Mouse (Mus musculus): ENCODE data around the gene Prelid3b. TPM values are rescaled to one million over a fixed set of nuclear protein-coding genes. Genes with fewer than 3 reads are reported as not detected.

Prelid3b gene
- polyA plus RNA-seq, 1 experiment, result 90.0 TPM

- H3ac ChIP-seq (ENCODE audit: control insufficient read depth, insufficient read length, low read depth), result no peak overlapping the region
- H3K79me2 ChIP-seq (ENCODE audit: control insufficient read depth, insufficient read depth), result peaks cover 25% of the 10 kb centered on the region
- H3K79me3 ChIP-seq (ENCODE audit: low read depth), result peaks cover 5% of the 10 kb centered on the region
- H3K36me3 ChIP-seq (ENCODE audit: control insufficient read depth, insufficient read depth), result peaks cover 17% of the 10 kb centered on the region
- TF ChIP-seq MYOG (IDR thresholded peaks at IDR 0.05; ENCODE audit: control insufficient read depth, extremely low read depth, insufficient read length) (no peak), CTCF (IDR thresholded peaks at IDR 0.05; ENCODE audit: control insufficient read depth, insufficient read depth, insufficient read length) (no peak), MAX (IDR thresholded peaks at IDR 0.05) (no peak), MYOD1 (IDR thresholded peaks at IDR 0.05; ENCODE audit: control insufficient read depth, insufficient read length, low read depth) (no peak), USF1 (IDR thresholded peaks at IDR 0.05; ENCODE audit: low read depth) (no peak), CEBPB (IDR thresholded peaks at IDR 0.05; ENCODE audit: low read depth) (no peak), FOSL1 (IDR thresholded peaks at IDR 0.05; ENCODE audit: insufficient read depth, low read length, poor library complexity, severe bottlenecking) (no peak)
- no peaks in the 10 kb centered on the region for H3K27me3 ChIP-seq (ENCODE audit: control insufficient read depth, insufficient read depth, insufficient read length)
- H3K4me3 ChIP-seq (ENCODE audit: insufficient read depth, poor library complexity, severe bottlenecking), result no peak overlapping the region
Measured at GRCm38 (mm10) chr2:174434943-174435342, 37.9 kb downstream of the Prelid3b start.

- H3K79me3 ChIP-seq (ENCODE audit: low read depth), result no peaks in the 10 kb centered on the region
- H3K79me2 ChIP-seq (ENCODE audit: control insufficient read depth, insufficient read depth), result no peaks in the 10 kb centered on the region
- no peak overlapping the region for H3K4me3 ChIP-seq (ENCODE audit: insufficient read depth, poor library complexity, severe bottlenecking)
- H3ac ChIP-seq (ENCODE audit: control insufficient read depth, insufficient read length, low read depth), result no peak overlapping the region
- peaks cover 58% of the 10 kb centered on the region for H3K36me3 ChIP-seq (ENCODE audit: control insufficient read depth, insufficient read depth)
- TF ChIP-seq MYOD1 (IDR thresholded peaks at IDR 0.05; ENCODE audit: control insufficient read depth, insufficient read length, low read depth) (no peak), CEBPB (IDR thresholded peaks at IDR 0.05; ENCODE audit: low read depth) (no peak), FOSL1 (IDR thresholded peaks at IDR 0.05; ENCODE audit: insufficient read depth, low read length, poor library complexity, severe bottlenecking) (no peak), MAX (IDR thresholded peaks at IDR 0.05) (no peak), CTCF (IDR thresholded peaks at IDR 0.05; ENCODE audit: control insufficient read depth, insufficient read depth, insufficient read length) (no peak)
- no peaks in the 10 kb centered on the region for H3K27me3 ChIP-seq (ENCODE audit: control insufficient read depth, insufficient read depth, insufficient read length)
Measured at GRCm38 (mm10) chr2:174428996-174429591, 43.8 kb downstream of the Prelid3b start.

DNA sequence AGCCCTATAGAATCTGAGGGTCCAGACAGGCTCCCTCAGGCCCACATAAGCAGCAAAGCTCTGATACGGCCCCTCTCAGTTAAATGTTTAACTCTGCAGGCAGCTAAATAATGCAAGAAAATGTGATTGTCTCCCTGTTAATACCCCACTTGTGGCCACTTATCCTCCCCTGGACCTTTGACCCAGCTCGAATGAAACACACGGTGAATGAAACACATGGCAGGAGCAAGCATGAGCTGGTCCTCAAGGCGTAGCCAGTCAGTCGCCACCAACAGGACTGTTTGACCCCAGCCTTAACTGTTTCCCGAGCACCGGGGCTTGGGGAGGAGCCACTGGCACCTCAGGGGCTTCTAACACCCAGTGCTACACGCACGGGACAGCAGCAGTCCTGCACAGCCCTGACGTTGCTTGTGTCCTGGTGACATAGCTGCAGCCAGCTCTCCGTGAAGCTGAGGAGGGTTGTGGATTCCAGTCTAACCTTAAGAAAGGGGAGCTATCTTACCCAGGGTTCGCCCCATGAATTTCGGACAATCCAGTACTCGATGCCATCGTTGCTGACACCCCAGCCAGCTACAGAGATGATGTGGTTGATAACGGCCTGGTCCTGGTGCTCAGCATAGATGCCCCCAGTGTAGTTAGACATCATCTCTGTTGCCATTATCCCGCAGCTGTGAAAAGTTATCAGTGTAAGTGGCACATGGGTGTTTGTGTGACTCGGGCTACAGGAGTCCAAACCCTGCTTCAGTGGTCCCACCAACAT lies 44.6 kb downstream of the Prelid3b start:
- H3K79me3 ChIP-seq (ENCODE audit: low read depth), result no peaks in the 10 kb centered on the region
- peaks cover 58% of the 10 kb centered on the region for H3K36me3 ChIP-seq (ENCODE audit: control insufficient read depth, insufficient read depth)
- H3ac ChIP-seq (ENCODE audit: control insufficient read depth, insufficient read length, low read depth), result no peak overlapping the region
- TF ChIP-seq CEBPB (IDR thresholded peaks at IDR 0.05; ENCODE audit: low read depth), result no peak
- TF ChIP-seq USF1 (IDR thresholded peaks at IDR 0.05; ENCODE audit: low read depth), result no peak
- TF ChIP-seq MYOD1 (IDR thresholded peaks at IDR 0.05; ENCODE audit: control insufficient read depth, insufficient read length, low read depth), result no peak
- no peak for TF ChIP-seq MAX (IDR thresholded peaks at IDR 0.05)
- no peak for TF ChIP-seq CTCF (IDR thresholded peaks at IDR 0.05; ENCODE audit: control insufficient read depth, insufficient read depth, insufficient read length)
- TF ChIP-seq MYOG (IDR thresholded peaks at IDR 0.05; ENCODE audit: control insufficient read depth, extremely low read depth, insufficient read length), result no peak
- no peak for TF ChIP-seq FOSL1 (IDR thresholded peaks at IDR 0.05; ENCODE audit: insufficient read depth, low read length, poor library complexity, severe bottlenecking)
- H3K27me3 ChIP-seq (ENCODE audit: control insufficient read depth, insufficient read depth, insufficient read length), result no peaks in the 10 kb centered on the region
- H3K79me2 ChIP-seq (ENCODE audit: control insufficient read depth, insufficient read depth), result no peaks in the 10 kb centered on the region
- no peak overlapping the region for H3K4me3 ChIP-seq (ENCODE audit: insufficient read depth, poor library complexity, severe bottlenecking)

GRCm38 (mm10) chr2:174426856-174427255 lies 46.0 kb downstream of the Prelid3b start:
- Histone ChIP-seq H3K4me3 (ENCODE audit: insufficient read depth, poor library complexity, severe bottlenecking) (no peak overlapping the region), H3K79me2 (ENCODE audit: control insufficient read depth, insufficient read depth) (no peaks in the 10 kb centered on the region), H3ac (ENCODE audit: control insufficient read depth, insufficient read length, low read depth) (no peak overlapping the region), H3K27me3 (ENCODE audit: control insufficient read depth, insufficient read depth, insufficient read length) (no peaks in the 10 kb centered on the region), H3K36me3 (ENCODE audit: control insufficient read depth, insufficient read depth) (peaks cover 66% of the 10 kb centered on the region), H3K79me3 (ENCODE audit: low read depth) (no peaks in the 10 kb centered on the region)
- TF ChIP-seq MYOG (IDR thresholded peaks at IDR 0.05; ENCODE audit: control insufficient read depth, extremely low read depth, insufficient read length) (no peak), MYOD1 (IDR thresholded peaks at IDR 0.05; ENCODE audit: control insufficient read depth, insufficient read length, low read depth) (no peak), FOSL1 (IDR thresholded peaks at IDR 0.05; ENCODE audit: insufficient read depth, low read length, poor library complexity, severe bottlenecking) (no peak)

- no peak overlapping the region for H3K4me3 ChIP-seq (ENCODE audit: insufficient read depth, poor library complexity, severe bottlenecking)
- peaks cover 61% of the 10 kb centered on the region for H3K36me3 ChIP-seq (ENCODE audit: control insufficient read depth, insufficient read depth)
Measured at GRCm38 (mm10) chr2:174424301-174425085, 48.4 kb downstream of the Prelid3b start.

More at GRCm38 (mm10) chr2:174424301-174425085, 48.4 kb downstream of the Prelid3b start:
- Histone ChIP-seq H3K79me3 (ENCODE audit: low read depth) (peaks cover under 1% of the 10 kb centered on the region), H3K27me3 (ENCODE audit: control insufficient read depth, insufficient read depth, insufficient read length) (no peaks in the 10 kb centered on the region), H3K79me2 (ENCODE audit: control insufficient read depth, insufficient read depth) (peaks cover 5% of the 10 kb centered on the region), H3ac (ENCODE audit: control insufficient read depth, insufficient read length, low read depth) (no peak overlapping the region)
- TF ChIP-seq CEBPB (IDR thresholded peaks at IDR 0.05; ENCODE audit: low read depth) (no peak), MAX (IDR thresholded peaks at IDR 0.05) (no peak), FOSL1 (IDR thresholded peaks at IDR 0.05; ENCODE audit: insufficient read depth, low read length, poor library complexity, severe bottlenecking) (no peak)
